Mouse (Mus musculus): Measurements from ENCODE around the gene 3110009E18Rik.

DNA sequence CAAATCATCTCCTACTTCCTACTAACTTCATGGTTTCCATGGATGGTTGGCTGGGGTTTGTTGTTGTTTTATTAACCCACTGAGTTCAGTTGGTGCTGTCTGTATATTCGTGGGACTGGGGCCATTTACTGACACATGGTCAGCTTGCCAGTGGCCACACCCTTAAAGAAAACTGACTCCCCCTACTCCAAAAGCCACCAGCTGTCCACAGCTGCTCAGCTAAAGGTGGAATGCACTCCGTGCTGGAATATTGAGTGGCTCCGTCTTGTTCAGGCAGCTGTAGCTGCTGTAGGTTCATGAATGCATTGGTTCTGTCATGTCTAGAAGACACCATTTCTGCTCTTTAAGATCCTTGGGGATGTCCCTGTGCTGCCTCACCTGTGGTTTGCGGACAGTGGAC is 102.6 kb downstream of the 3110009E18Rik start:
- TF ChIP-seq CTCF (IDR thresholded peaks at IDR 0.05): no peak
- no peak for TF ChIP-seq EP300 (IDR thresholded peaks at IDR 0.05)

Measured in lung, postnatal 0 days (tissue).